Mouse (Mus musculus): ENCODE measurements around the gene Itih2. TPM values are rescaled to one million over a fixed set of nuclear protein-coding genes. Genes with fewer than 3 reads are reported as not detected.
A peak's percentile ranks its signal among the peaks of the same experiment; 100 is the strongest.

The Itih2 gene
- polyA plus RNA-seq, 2 experiments, result 0.19 to 0.43 TPM

- H3K27me3 ChIP-seq (ENCODE audit: control insufficient read depth, insufficient read depth, low read length), result no peaks in the 10 kb centered on the region
- no peak overlapping the region for H3K27ac ChIP-seq (replicated peaks; ENCODE audit: low read depth, low read length)
- no peak overlapping the region for H3K4me2 ChIP-seq (replicated peaks; ENCODE audit: low read depth, low read length, severe bottlenecking)
- no peaks in the 10 kb centered on the region for H3K9me3 ChIP-seq (ENCODE audit: control insufficient read depth, low read length)
- H3K4me1 ChIP-seq (ENCODE audit: control insufficient read depth, insufficient read depth, low read length), result peaks cover 6% of the 10 kb centered on the region; the same call in 1 of the 2 replicates
- DNase-seq (ENCODE audit: low spot score), result no peak
- H3K4me3 ChIP-seq (replicated peaks; ENCODE audit: low read length), result no peak overlapping the region
- TF ChIP-seq POLR2A (IDR thresholded peaks at IDR 0.05; ENCODE audit: borderline replicate concordance, extremely low read depth, insufficient read depth, insufficient read length), result no peak
- H3K9ac ChIP-seq (ENCODE audit: low read depth, low read length, severe bottlenecking), result no peak overlapping the region
- no peak for ATAC-seq (ENCODE audit: low FRiP score, low read depth)
- 70% methylated on average over 4 of the region's 4 CpGs for WGBS
- H3K36me3 ChIP-seq (ENCODE audit: control insufficient read depth, insufficient read depth, low read length), result no peaks in the 10 kb centered on the region
These were observed 30.8 kb upstream of the Itih2 start for GRCm38 (mm10) chr2:10162011-10162410.

DNA sequence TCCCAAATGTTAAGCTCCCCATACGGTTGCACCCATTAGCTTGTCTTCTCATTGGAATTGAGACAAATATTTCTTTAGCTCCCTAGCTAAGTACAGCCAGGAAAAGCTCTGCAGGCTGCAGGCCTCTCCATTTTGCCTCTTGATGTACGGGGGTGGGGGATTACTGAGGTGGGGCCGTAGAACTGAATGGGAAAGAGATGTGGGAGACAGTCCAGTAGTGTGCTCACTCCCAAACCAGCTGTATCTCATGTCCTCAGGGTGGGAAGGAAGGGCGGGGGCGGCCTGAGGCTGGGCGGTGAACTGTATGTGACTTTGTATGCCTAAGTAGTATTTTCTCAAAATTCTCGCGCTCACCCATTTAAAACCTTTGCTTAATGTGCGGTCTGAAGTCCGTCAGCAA lies 26.0 kb upstream of the Itih2 start:
- H3K27ac ChIP-seq (replicated peaks; ENCODE audit: low read depth, low read length), result no peak overlapping the region
- 76% methylated on average over 10 of the region's 10 CpGs for WGBS
- DNase-seq (ENCODE audit: low spot score), result no peak

DNA sequence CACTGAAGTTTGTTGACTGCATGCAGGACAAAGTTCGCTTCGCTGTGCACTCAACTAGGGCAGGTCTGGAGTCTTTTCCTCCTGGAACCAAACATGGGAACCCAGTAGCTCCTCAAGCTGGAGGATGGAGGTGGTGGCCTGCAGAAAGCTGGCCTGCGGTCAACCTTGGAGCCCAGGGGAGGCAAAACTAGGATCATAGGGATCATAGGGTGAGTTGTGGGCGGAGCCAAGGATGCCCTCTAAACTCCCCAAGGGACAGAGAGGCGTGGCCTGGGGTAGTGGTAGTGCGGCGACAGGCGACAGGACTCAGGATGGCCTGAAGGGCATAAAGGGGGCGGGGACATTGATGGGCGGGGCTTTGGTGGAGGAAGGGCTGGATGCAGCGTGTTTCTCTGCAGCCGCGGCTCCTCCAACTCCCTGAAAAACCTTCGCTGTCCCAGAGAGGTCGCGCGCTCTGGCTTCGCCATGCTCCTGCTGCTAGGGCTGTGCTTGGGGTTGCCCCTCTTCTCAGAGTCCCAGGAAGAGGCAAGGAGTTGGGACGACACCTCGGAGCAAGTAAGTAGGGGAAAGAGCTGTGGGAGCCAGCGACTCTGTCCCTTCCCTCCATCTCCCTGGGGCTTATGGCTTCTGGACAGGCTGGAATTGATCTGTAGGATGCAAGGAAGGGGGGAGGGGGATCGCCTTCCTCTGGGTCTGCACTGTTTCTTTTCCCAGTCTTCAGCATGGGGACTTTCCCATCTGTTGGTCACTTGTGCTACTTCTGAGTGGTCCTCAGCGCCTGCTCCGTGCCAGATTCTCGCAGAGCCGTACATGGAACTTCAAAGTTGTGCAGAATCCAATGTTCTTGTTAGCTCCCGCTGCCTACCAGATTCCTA lies 22.2 kb upstream of the Itih2 start, which contains the start of gene Itih5:
Itih5 (plus strand) TSS at position 371 of the 875 bp plus-strand sequence.
- Histone ChIP-seq H3K4me3 (replicated peaks; ENCODE audit: low read length) (peak within 1 kb of the TSS; percentile 47), H3K9me3 (ENCODE audit: control insufficient read depth, low read length) (no peaks in the 10 kb centered on the region), H3K27ac (replicated peaks; ENCODE audit: low read depth, low read length) (no peak within 1 kb of the TSS), H3K9ac (ENCODE audit: low read depth, low read length, severe bottlenecking) (peak within 1 kb of the TSS; percentile 58), H3K36me3 (ENCODE audit: control insufficient read depth, insufficient read depth, low read length) (no peaks in the 10 kb centered on the region), H3K4me1 (ENCODE audit: control insufficient read depth, insufficient read depth, low read length) (peaks cover 7% of the 10 kb centered on the region; the same call in 1 of the 2 replicates), H3K4me2 (replicated peaks; ENCODE audit: low read depth, low read length, severe bottlenecking) (peak within 1 kb of the TSS; percentile 92), H3K27me3 (ENCODE audit: control insufficient read depth, insufficient read depth, low read length) (no peaks in the 10 kb centered on the region)
- DNase-seq (ENCODE audit: low spot score) (peak; percentile 41), ATAC-seq (ENCODE audit: low FRiP score, low read depth) (peak; percentile 76)
- WGBS, result 10% methylated on average over 21 of the region's 27 CpGs
- TF ChIP-seq POLR2A (IDR thresholded peaks at IDR 0.05; ENCODE audit: borderline replicate concordance, extremely low read depth, insufficient read depth, insufficient read length), result no peak

More for the DNA sequence above, 26.0 kb upstream of the Itih2 start:
- Histone ChIP-seq H3K4me3 (replicated peaks; ENCODE audit: low read length) (no peak overlapping the region), H3K9ac (ENCODE audit: low read depth, low read length, severe bottlenecking) (no peak overlapping the region), H3K36me3 (ENCODE audit: control insufficient read depth, insufficient read depth, low read length) (no peaks in the 10 kb centered on the region), H3K27me3 (ENCODE audit: control insufficient read depth, insufficient read depth, low read length) (no peaks in the 10 kb centered on the region), H3K4me1 (ENCODE audit: control insufficient read depth, insufficient read depth, low read length) (peaks cover 7% of the 10 kb centered on the region; the same call in 1 of the 2 replicates), H3K9me3 (ENCODE audit: control insufficient read depth, low read length) (no peaks in the 10 kb centered on the region), H3K4me2 (replicated peaks; ENCODE audit: low read depth, low read length, severe bottlenecking) (no peak overlapping the region)
- TF ChIP-seq POLR2A (IDR thresholded peaks at IDR 0.05; ENCODE audit: borderline replicate concordance, extremely low read depth, insufficient read depth, insufficient read length), result no peak
- ATAC-seq (ENCODE audit: low FRiP score, low read depth), result no peak

GRCm38 (mm10) chr2:10152590-10152989 lies 21.4 kb upstream of the Itih2 start:
- ATAC-seq (ENCODE audit: low FRiP score, low read depth) (no peak), DNase-seq (ENCODE audit: low spot score) (no peak)
- no peaks in the 10 kb centered on the region for H3K27me3 ChIP-seq (ENCODE audit: control insufficient read depth, insufficient read depth, low read length)
- H3K27ac ChIP-seq (replicated peaks; ENCODE audit: low read depth, low read length), result no peak overlapping the region
- TF ChIP-seq POLR2A (IDR thresholded peaks at IDR 0.05; ENCODE audit: borderline replicate concordance, extremely low read depth, insufficient read depth, insufficient read length), result no peak
- H3K4me2 ChIP-seq (replicated peaks; ENCODE audit: low read depth, low read length, severe bottlenecking), result no peak overlapping the region
- H3K9ac ChIP-seq (ENCODE audit: low read depth, low read length, severe bottlenecking), result no peak overlapping the region
- 77% methylated on average over 5 of the region's 5 CpGs for WGBS
- H3K36me3 ChIP-seq (ENCODE audit: control insufficient read depth, insufficient read depth, low read length), result no peaks in the 10 kb centered on the region
- no peaks in the 10 kb centered on the region for H3K9me3 ChIP-seq (ENCODE audit: control insufficient read depth, low read length)
- H3K4me3 ChIP-seq (replicated peaks; ENCODE audit: low read length), result no peak overlapping the region
- H3K4me1 ChIP-seq (ENCODE audit: control insufficient read depth, insufficient read depth, low read length), result peaks cover 7% of the 10 kb centered on the region; the same call in 1 of the 2 replicates

DNA sequence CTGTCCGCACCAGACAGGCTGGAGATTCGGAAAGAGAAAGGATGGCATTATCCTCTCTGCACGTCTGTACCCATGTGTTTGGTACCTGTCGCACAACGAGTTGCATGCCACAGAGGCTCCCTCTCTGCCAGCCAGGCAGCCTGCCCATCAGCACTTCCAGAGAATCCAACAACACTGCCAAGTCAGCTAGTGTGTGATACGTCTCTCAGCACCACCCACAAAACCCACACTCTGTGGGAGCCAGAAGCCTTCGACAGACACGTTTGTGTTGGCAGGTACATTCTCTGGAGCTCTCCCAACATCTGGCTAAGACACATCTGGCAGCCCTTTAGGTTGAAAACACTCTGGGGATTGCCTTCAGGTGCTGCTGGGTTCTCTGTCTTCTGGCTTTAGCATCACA lies 16.0 kb upstream of the Itih2 start:
- 56% methylated on average over 8 of the region's 8 CpGs for WGBS
- TF ChIP-seq POLR2A (IDR thresholded peaks at IDR 0.05; ENCODE audit: borderline replicate concordance, extremely low read depth, insufficient read depth, insufficient read length), result no peak
- ATAC-seq (ENCODE audit: low FRiP score, low read depth), result no peak

More for the DNA sequence above, 16.0 kb upstream of the Itih2 start:
- no peak for DNase-seq (ENCODE audit: low spot score)
- Histone ChIP-seq H3K9ac (ENCODE audit: low read depth, low read length, severe bottlenecking) (no peak overlapping the region), H3K4me2 (replicated peaks; ENCODE audit: low read depth, low read length, severe bottlenecking) (no peak overlapping the region), H3K4me3 (replicated peaks; ENCODE audit: low read length) (no peak overlapping the region), H3K36me3 (ENCODE audit: control insufficient read depth, insufficient read depth, low read length) (no peaks in the 10 kb centered on the region), H3K27me3 (ENCODE audit: control insufficient read depth, insufficient read depth, low read length) (0 out of 2 replicates have a peak, but pooled peaks cover 3% of the 10 kb centered on the region), H3K27ac (replicated peaks; ENCODE audit: low read depth, low read length) (no peak overlapping the region), H3K9me3 (ENCODE audit: control insufficient read depth, low read length) (no peaks in the 10 kb centered on the region), H3K4me1 (ENCODE audit: control insufficient read depth, insufficient read depth, low read length) (peaks cover 8% of the 10 kb centered on the region; the same call in 1 of the 2 replicates)
